Mouse (Mus musculus) brain, embryonic 14.5 days (tissue): ENCODE results near the gene Fadd. TPM values are rescaled to one million over a fixed set of nuclear protein-coding genes. Genes with fewer than 3 reads are reported as not detected.

Experiments
- DNase-seq: peaks from one replicate; pipeline ENCODE4 v3.0.0-alpha.2; 2011; ENCODE audit warnings: low read depth
- CTCF ChIP-seq: fragments of 200-500 bp; IDR thresholded peaks from 2 replicates; pipeline ENCODE4 v1.5.1; 2012; ENCODE audit warnings: inconsistent platforms, mild to moderate bottlenecking, moderate library complexity, borderline replicate concordance; ENCODE audit not compliant: insufficient read depth, insufficient read length; ENCODE audit errors: extremely low read depth
- POLR2A ChIP-seq: fragments of 200-500 bp; IDR thresholded peaks from 2 replicates; pipeline ENCODE4 v1.6.1; 2012; ENCODE audit warnings: mild to moderate bottlenecking, inconsistent platforms, borderline replicate concordance; ENCODE audit not compliant: poor library complexity, insufficient read depth, insufficient read length, severe bottlenecking; ENCODE audit errors: extremely low read depth
- polyA plus RNA-seq: library from polyadenylated mRNA; depleted of rRNA; stranded (reverse); fragments of >200 nt; gene quantifications from 2 replicates; pipeline ENCODE4 v1.2.3, GENCODE M21; 2012; rRNA removed

Gene Fadd
- 5.9 and 7.1 TPM in 2 replicates for polyA plus RNA-seq

DNA sequence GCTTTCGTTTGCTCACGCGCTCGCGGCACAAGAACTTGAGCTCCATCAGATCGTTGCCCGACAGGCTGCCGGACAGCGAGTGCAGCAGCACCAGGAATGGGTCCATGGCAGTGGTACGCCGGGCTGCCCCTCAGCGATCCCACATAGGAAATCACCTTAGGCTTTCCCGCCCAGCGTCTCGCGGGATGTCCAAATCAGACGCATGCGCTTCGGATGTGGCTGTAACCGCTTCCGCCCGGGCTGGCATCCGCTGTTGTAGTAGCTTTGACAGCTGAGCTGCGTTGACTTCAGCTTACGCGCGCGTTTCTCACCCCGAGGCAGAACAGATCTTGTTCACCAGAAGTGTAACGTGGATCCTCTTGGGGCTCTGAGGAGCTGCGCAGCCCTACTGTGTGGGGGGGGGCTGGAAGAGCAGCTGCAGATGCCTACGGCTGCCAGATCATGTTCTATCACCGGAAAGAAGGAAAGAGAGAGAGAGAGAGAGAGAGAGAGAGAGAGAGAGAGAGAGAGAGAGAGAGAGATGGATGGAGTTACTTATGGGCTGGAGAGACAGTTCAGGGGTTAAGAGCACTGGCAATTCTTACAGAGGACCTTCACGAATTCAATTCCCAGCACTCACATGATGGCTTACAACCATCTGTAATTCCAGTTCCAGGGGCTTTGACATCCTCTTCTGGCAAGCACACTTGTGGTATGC lies at the start of gene Fadd:
Fadd (minus strand) TSS at position 180 of the 697 bp plus-strand sequence.
- TF ChIP-seq POLR2A (peak; percentile 79; the same call in 1 of the 2 replicates), CTCF (no peak)
- peak; percentile 98 for DNase-seq

DNA sequence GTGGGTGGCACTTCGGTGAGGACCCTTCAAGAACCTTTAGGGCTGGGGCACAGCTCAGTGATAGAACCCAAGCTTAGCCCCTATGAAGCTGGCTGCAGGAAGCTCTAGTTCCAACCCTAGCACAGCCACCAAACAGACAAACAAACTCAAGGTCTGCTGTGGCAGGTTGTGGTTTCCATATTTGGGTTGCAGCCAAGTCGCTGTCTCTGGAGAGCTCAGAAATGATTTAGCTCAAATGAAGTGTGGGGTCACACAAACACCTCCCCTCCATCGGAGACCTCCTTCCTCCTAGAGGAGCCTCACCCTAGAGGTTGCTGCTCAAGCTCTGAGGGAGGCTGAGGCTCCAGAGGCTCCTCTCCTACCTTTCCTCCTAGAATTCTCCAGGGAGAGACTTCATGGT lies 48.4 kb upstream of the Fadd start:
- DNase-seq: no peak

DNA sequence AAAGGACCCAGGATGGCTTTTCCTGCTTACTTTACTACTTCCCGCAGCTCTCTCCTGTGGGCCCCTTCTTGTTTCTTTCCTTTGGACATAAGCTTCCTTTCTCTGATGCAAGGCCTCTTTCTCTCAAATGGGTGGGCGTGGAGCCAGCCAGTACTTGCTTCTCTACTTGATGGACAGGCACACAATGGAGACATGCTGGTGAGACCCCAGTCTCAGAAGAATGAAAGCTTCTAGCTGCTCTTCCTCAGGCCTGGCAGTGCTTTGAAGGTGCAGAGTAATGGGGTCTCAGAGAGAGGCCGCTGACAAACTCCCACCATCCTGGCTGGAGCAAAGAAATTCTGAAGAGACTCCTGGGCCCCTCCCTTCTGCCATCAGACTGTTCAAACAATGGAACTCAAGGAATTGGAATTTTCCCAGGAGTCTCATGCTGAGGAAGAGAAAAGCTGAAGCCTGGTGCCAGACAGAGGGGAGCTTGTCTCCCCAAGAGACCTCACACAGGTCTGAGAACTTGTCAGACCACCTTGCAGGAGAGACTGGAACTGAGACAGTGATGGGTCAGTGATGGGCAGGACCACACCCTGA lies 46.2 kb upstream of the Fadd start:
- DNase-seq: peak; percentile 98
- TF ChIP-seq POLR2A (no peak), CTCF (no peak)

More for the DNA sequence above, 48.4 kb upstream of the Fadd start:
- TF ChIP-seq POLR2A (no peak), CTCF (no peak)

DNA sequence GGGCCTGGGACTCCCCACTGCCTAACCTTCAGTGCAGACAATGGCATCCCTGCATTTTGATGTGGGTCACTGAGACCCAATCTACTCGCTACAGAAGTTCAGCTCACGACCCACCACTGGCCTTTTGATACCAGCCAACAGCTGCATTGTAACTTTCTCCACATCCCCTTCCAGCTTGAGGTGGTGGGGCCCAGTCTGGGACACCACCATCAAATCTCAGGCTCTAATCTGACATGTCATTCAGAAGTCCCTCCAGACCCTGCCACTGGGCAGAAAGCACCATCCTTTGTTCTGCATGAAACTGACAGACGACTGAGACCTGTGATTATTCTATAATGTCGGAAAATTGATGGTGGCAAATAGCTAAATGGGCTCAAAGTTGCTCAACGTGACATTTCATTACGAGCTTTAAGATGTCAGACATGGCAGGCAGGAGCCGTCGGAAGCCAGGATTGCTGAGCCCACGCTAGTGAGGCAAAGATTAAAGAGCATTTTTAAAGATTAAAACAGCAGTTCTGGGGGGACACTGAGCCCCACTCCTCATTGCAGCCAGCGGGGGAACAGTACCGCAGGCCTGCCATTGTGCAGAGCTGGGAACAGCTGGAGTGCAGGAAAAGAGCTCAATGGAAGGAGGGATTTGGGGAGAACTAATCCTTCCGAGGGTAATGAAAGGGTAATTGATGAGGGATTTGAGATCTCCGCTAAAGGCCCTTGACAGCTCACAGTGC lies 45.5 kb upstream of the Fadd start:
- DNase-seq: no peak
- TF ChIP-seq CTCF: no peak
- TF ChIP-seq POLR2A: no peak

DNA sequence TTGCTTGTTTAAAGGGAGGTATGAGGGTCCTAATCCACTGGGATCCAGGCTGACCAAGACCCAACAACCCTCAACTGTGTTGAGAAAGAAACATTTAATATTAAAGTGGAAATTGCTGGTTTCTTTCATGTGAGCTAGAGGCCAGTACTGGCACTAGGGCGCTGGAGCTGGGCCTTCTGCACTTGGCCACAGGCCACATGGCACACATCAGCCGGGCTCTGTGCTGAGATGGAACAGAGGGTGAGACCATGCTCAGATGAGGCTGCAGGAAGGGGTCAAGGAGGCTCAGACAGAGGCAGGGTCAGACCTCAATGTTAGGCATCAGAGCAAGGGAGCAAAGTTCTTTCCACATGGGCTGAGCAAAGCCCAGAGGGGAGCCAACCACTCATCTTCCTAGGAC lies 43.8 kb upstream of the Fadd start:
- TF ChIP-seq POLR2A: no peak
- no peak for TF ChIP-seq CTCF
- DNase-seq: peak; percentile 15

DNA sequence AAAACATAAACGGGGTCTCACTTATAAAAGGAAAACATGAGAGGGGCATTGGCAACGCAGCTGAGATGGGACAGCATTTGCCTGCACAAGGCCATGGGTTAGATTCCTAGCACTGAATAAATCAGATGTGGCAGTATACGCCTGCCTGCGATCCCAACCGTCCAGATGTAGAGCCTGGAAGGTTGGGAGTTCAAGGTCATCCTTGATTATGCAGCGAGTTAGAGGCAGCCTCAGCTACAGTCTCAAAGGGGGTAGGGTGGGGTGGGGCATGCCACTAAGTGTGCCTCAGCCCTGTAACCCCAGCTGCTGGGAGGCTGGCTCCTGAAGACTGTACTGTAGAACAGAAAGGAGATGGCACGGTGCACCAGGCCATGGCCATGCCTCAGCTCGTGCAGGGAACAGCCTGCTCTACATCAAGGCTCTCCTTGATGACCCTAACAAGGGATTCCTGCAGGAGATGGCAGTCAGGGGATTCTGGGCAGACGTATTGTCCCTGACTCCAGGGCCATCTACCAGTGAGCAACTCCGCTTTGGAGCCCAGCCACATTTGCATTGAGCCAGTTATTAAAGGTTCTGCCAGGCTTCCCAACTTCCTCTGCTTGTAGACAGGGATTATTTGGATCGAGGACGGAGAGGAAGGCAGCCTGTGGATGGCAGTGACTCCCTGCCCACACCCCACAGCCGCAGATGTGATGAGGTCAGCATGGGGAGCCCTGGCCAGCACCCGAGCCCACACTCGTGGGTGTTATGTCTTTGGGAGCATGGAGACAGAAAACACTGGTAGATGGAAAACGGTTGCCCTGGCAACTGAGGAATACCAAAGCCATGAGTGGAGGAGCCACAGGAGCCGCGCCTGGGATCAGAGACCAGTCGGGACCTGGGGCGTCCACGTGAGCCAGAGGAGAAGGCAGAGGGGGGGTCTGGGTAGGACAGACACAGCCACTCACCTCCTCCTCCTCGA lies 38.7 kb upstream of the Fadd start:
- peak; percentile 45 for DNase-seq
- TF ChIP-seq POLR2A (no peak), CTCF (no peak)

DNA sequence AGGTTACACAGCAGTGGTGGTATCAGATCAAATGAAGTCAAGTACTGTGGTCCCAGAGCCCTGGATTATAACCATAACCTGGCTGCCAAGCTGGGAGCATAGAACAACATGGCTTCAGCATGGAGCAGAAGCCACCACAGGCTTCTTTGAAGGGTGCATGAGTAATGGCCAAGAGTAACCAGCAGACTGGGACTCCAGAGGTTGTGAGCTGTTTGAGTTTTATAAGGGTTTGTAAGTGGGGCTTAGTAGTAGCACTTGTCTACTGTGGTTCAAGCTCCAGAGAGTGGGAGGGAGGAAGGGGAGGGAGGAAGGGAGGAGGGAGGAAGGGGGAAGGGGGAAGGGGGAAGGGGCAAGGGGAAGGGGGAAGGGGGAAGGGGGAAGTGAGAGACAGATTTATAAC lies 38.1 kb upstream of the Fadd start:
- no peak for DNase-seq
- TF ChIP-seq POLR2A (no peak), CTCF (no peak)

DNA sequence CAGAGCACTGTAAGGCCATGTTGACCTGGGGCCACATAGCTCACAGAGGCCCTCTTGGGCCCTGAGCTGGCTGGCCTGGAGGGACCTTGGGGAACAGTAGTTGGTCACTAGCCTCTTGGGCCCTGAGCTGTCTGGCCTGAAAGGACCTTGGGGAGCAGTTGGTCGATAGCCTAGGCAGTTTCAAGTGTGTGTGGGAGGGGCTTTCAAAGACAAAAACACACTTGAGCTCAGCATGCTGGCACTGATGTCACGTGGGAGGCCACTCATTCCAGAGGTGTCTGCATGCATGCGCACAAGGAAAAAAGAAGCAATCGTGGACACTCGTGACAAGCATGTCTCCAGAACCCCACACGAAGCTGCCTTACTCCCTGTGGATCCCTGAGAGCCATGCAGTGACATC lies 33.1 kb upstream of the Fadd start:
- no peak for DNase-seq
- TF ChIP-seq CTCF: no peak
- no peak for TF ChIP-seq POLR2A

DNA sequence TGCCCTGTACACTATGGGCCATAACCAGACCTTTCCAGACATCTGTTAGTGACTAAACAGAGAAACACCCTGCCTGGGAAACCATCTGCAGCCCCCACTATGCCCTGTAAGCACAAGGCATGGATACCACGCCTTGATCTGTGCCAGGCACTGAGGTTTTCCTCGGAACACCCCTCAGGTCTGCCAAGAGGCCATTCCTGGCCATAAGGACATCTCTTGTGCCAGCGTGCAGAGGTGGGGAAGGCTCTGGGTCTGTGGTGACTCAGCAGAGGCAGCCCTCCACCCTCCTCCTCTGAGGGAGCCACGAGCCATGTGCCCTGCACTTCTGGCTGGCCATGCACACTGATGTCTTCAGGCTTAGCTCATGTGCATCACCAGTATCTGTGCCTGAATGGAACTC lies 30.6 kb upstream of the Fadd start:
- no peak for DNase-seq
- no peak for TF ChIP-seq POLR2A
- TF ChIP-seq CTCF: no peak

DNA sequence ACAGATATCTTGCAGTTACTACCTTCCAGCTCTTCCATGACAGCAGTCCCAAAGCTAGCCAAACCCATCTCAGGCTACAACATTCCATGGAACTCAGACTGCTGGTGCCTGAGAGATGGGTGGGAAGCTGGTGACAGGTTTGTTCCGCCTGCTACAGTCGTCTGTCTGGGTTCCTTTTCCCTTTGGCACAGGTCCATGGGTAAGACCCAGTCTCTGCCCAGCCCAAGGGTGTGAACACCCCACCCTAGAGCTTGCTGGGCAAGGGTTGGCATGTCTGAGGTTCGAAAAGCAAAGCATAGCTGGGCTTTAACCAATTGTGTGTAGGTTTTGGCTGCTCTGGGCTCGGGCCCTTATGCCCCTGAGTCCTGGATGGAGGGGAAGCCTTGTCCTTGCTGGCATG lies 30.1 kb upstream of the Fadd start:
- DNase-seq: no peak
- TF ChIP-seq CTCF (no peak), POLR2A (no peak)

DNA sequence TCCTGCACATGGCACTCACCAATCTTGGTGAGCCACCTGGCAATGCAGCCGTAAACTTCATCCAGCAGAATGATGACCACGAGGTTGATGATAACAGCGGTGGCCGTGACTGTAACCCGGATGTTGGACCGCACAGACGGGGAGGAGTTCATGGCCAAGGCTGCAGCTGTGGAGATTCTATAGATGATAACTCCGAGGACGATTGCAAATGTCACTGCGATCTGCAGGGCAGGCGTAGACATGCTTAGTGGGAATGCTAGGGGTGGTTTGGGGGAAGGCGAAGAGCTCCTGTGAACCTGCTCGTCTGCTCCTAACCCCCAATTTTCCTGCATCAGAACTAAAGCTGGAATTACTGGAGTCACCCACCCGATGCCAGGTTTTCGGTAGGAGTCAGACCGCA lies 29.3 kb upstream of the Fadd start:
- DNase-seq: no peak
- no peak for TF ChIP-seq CTCF
- no peak for TF ChIP-seq POLR2A

DNA sequence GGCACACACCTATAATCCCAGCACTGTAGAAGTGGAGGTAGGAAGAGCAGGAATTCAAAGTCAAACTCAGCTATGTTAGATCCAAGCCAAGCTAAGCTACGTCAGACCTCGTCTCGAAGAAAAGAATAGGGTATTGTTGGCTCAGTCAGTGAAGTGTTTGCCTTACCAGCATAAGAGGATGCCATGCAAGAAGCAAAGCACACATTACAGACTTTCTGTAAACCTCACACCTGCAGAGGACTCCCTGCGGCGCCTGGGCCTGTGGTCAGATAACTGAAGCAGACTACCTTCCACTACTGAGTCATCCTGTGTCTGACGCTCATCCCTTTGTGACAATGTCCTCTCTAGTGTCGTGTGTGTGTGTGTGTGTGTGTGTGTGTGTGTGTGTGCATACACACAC lies 27.3 kb upstream of the Fadd start:
- DNase-seq: no peak
- TF ChIP-seq POLR2A (no peak), CTCF (no peak)
